Mouse (Mus musculus) G1E (cell line): ENCODE data around the gene Olfr750. TPM values are rescaled to one million over a fixed set of nuclear protein-coding genes. Genes with fewer than 3 reads are reported as not detected.

Experiments used
- ATAC-seq: 2 replicates; pipeline ENCODE4 v1.8.0; 2016; ENCODE audit warnings: mild to moderate bottlenecking; ENCODE audit not compliant: insufficient number of reproducible peaks, poor library complexity, low FRiP score, severe bottlenecking; ENCODE audit errors: extremely low read depth
- DNase-seq: peaks from one replicate; pipeline ENCODE4 v3.0.0; 2012; ENCODE audit warnings: low spot score
- H3K27me3 ChIP-seq: 2 replicates; pipeline ENCODE4 v1.6.1; 2012; ENCODE audit warnings: mild to moderate bottlenecking, low read length, inconsistent platforms; ENCODE audit not compliant: insufficient read depth
- H3K36me3 ChIP-seq: replicated peaks from 2 replicates; pipeline ENCODE3; 2012; ENCODE audit warnings: mild to moderate bottlenecking, inconsistent platforms
- H3K4me1 ChIP-seq: 2 replicates; pipeline ENCODE4 v1.6.1; 2012; ENCODE audit warnings: low read depth, low read length, inconsistent platforms, mixed read lengths; ENCODE audit not compliant: insufficient read depth
- H3K4me3 ChIP-seq: 2 replicates; pipeline ENCODE4 v1.5.1; 2012; ENCODE audit warnings: low read depth, mild to moderate bottlenecking, inconsistent platforms, low read length, moderate library complexity, mixed read lengths
- H3K9me3 ChIP-seq: replicated peaks from 2 replicates; pipeline ENCODE4 v1.6.1; 2012; ENCODE audit warnings: inconsistent platforms
- GATA2 ChIP-seq: IDR thresholded peaks from 2 replicates; pipeline ENCODE4 v1.6.1; 2012; ENCODE audit warnings: low read depth, low read length, inconsistent platforms, borderline replicate concordance
- POLR2AphosphoS5 ChIP-seq: IDR thresholded peaks from 2 replicates; pipeline ENCODE4 v1.6.1; 2012; ENCODE audit warnings: low read depth, low read length, inconsistent platforms; ENCODE audit not compliant: insufficient replicate concordance
- polyA plus RNA-seq: library from polyadenylated mRNA; stranded (reverse); fragments of >175 nt; gene quantifications from 2 replicates; pipeline ENCODE4 v1.2.3, GENCODE M21; 2012
- total RNA-seq, 2 experiments: library from RNA; stranded (forward) in 1 of 2; stranded (reverse) in 1 of 2; fragments of 200-1000 nt in 1 of 2; fragments of >200 nt in 1 of 2; fragmentation: Nextera tagmentation in 1 of 2; gene quantifications; 2 replicates each; pipeline ENCODE4 v1.2.3; 2014 to 2017

The Olfr750 gene
- total and polyA plus RNA-seq, 3 experiments: 0.05 TPM; not detected in 2

GRCm38 (mm10) chr14:51017256-51017655 is 57.0 kb downstream of the Olfr750 start:
- Histone ChIP-seq H3K9me3 (no peaks in the 10 kb centered on the region), H3K4me1 (no peaks in the 10 kb centered on the region), H3K27me3 (no peaks in the 10 kb centered on the region; the same call in 1 of the 2 replicates), H3K4me3 (no peak overlapping the region), H3K36me3 (no peaks in the 10 kb centered on the region)
- ATAC-seq (no peak), DNase-seq (no peak)
- TF ChIP-seq GATA2 (no peak), POLR2AphosphoS5 (no peak)

Other genes starting within 250 kb of the Olfr750 start
Only the 20 nearest of the 21 such genes appear.
- not detected in 2 replicates for gene Klhl33, start 176.9 kb downstream of the Olfr750 start, total RNA-seq (2014; fragmentation: Nextera tagmentation)
- 0.17 and 0.22 TPM in 2 replicates for gene Klhl33, start 176.9 kb downstream of the Olfr750 start, total RNA-seq (2017)
- not detected in 2 replicates for gene Klhl33, start 176.9 kb downstream of the Olfr750 start, polyA plus RNA-seq
- 25.6 and 29.9 TPM in 2 replicates for gene Osgep, start 149.5 kb downstream of the Olfr750 start, total RNA-seq (2014; fragmentation: Nextera tagmentation)
- gene Osgep, start 149.5 kb downstream of the Olfr750 start, total RNA-seq (2017): 94.9 and 117 TPM in 2 replicates
- 29.3 and 42.4 TPM in 2 replicates for gene Osgep, start 149.5 kb downstream of the Olfr750 start, polyA plus RNA-seq
- gene Apex1, start 149.5 kb downstream of the Olfr750 start, total RNA-seq (2014; fragmentation: Nextera tagmentation): 133 and 142 TPM in 2 replicates
- 165 and 174 TPM in 2 replicates for gene Apex1, start 149.5 kb downstream of the Olfr750 start, total RNA-seq (2017)
- gene Apex1, start 149.5 kb downstream of the Olfr750 start, polyA plus RNA-seq: 162 and 174 TPM in 2 replicates
- 23.2 and 45.6 TPM in 2 replicates for gene Pip4p1, start 143.6 kb downstream of the Olfr750 start, total RNA-seq (2014; fragmentation: Nextera tagmentation)
- gene Pip4p1, start 143.6 kb downstream of the Olfr750 start, total RNA-seq (2017): 31.1 and 32.7 TPM in 2 replicates
- 99.9 and 126 TPM in 2 replicates for gene Pip4p1, start 143.6 kb downstream of the Olfr750 start, polyA plus RNA-seq
- 70.0 and 88.4 TPM in 2 replicates for gene Pnp, start 143.4 kb downstream of the Olfr750 start, total RNA-seq (2014; fragmentation: Nextera tagmentation)
- 110 and 112 TPM in 2 replicates for gene Pnp, start 143.4 kb downstream of the Olfr750 start, total RNA-seq (2017)
- gene Pnp, start 143.4 kb downstream of the Olfr750 start, polyA plus RNA-seq: 1.5 TPM in 2 replicates
- gene Gm49342, start 129.9 kb downstream of the Olfr750 start, total RNA-seq (2014; fragmentation: Nextera tagmentation): 3.2 TPM in 1 of 2 replicates, not detected in the other
- not detected in 2 replicates for gene Gm49342, start 129.9 kb downstream of the Olfr750 start, total RNA-seq (2017)
- gene Gm49342, start 129.9 kb downstream of the Olfr750 start, polyA plus RNA-seq: 1.5 and 2.0 TPM in 2 replicates
- 5.1 and 10.2 TPM in 2 replicates for gene Pnp2, start 118.4 kb downstream of the Olfr750 start, total RNA-seq (2014; fragmentation: Nextera tagmentation)
- 0.52 and 1.1 TPM in 2 replicates for gene Pnp2, start 118.4 kb downstream of the Olfr750 start, total RNA-seq (2017)
- gene Pnp2, start 118.4 kb downstream of the Olfr750 start, polyA plus RNA-seq: not detected in 2 replicates
- gene Rnase10, start 66.7 kb downstream of the Olfr750 start, total RNA-seq (2014; fragmentation: Nextera tagmentation): not detected in 2 replicates
- 0.22 TPM in 1 of 2 replicates, not detected in the other for gene Rnase10, start 66.7 kb downstream of the Olfr750 start, total RNA-seq (2017)
- not detected in 2 replicates for gene Rnase10, start 66.7 kb downstream of the Olfr750 start, polyA plus RNA-seq
- gene Rnase9, start 32.6 kb downstream of the Olfr750 start, total RNA-seq (2014; fragmentation: Nextera tagmentation): not detected in 2 replicates
- gene Rnase9, start 32.6 kb downstream of the Olfr750 start, total RNA-seq (2017): 0.11 TPM in 1 of 2 replicates, not detected in the other
- gene Rnase9, start 32.6 kb downstream of the Olfr750 start, polyA plus RNA-seq: not detected in 2 replicates
- not detected in 2 replicates for gene Rnase11, start 24.3 kb downstream of the Olfr750 start, total RNA-seq (2014; fragmentation: Nextera tagmentation)
- gene Rnase11, start 24.3 kb downstream of the Olfr750 start, total RNA-seq (2017): 0.22 TPM in 1 of 2 replicates, not detected in the other
- gene Rnase11, start 24.3 kb downstream of the Olfr750 start, polyA plus RNA-seq: not detected in 2 replicates
- not detected in 2 replicates for gene Rnase12, start 16.8 kb downstream of the Olfr750 start, total RNA-seq (2014; fragmentation: Nextera tagmentation)
- not detected in 2 replicates for gene Rnase12, start 16.8 kb downstream of the Olfr750 start, total RNA-seq (2017)
- gene Rnase12, start 16.8 kb downstream of the Olfr750 start, polyA plus RNA-seq: not detected in 2 replicates
- 2.7 and 3.2 TPM in 2 replicates for gene Rnase4, start 16.6 kb upstream of the Olfr750 start, total RNA-seq (2014; fragmentation: Nextera tagmentation)
- 0.17 and 0.49 TPM in 2 replicates for gene Rnase4, start 16.6 kb upstream of the Olfr750 start, total RNA-seq (2017)
- not detected in 2 replicates for gene Rnase4, start 16.6 kb upstream of the Olfr750 start, polyA plus RNA-seq
- gene Ang, start 16.7 kb upstream of the Olfr750 start, total RNA-seq (2014; fragmentation: Nextera tagmentation): 1.6 TPM in 1 of 2 replicates, not detected in the other
- gene Ang, start 16.7 kb upstream of the Olfr750 start, total RNA-seq (2017): 0.16 TPM in 1 of 2 replicates, not detected in the other
- gene Ang, start 16.7 kb upstream of the Olfr750 start, polyA plus RNA-seq: not detected in 2 replicates
- gene Eddm3b, start 40.0 kb upstream of the Olfr750 start, total RNA-seq (2014; fragmentation: Nextera tagmentation): not detected in 2 replicates
- 0.11 TPM in 1 of 2 replicates, not detected in the other for gene Eddm3b, start 40.0 kb upstream of the Olfr750 start, total RNA-seq (2017)
- gene Eddm3b, start 40.0 kb upstream of the Olfr750 start, polyA plus RNA-seq: not detected in 2 replicates
- gene Rnase6, start 49.5 kb upstream of the Olfr750 start, total RNA-seq (2014; fragmentation: Nextera tagmentation): 41.7 and 44.8 TPM in 2 replicates
- gene Rnase6, start 49.5 kb upstream of the Olfr750 start, total RNA-seq (2017): 44.9 and 45.1 TPM in 2 replicates
- 1.4 and 1.5 TPM in 2 replicates for gene Rnase6, start 49.5 kb upstream of the Olfr750 start, polyA plus RNA-seq
- gene Rnase1, start 72.3 kb upstream of the Olfr750 start, total RNA-seq (2014; fragmentation: Nextera tagmentation): not detected in 2 replicates
- 0.17 and 0.22 TPM in 2 replicates for gene Rnase1, start 72.3 kb upstream of the Olfr750 start, total RNA-seq (2017)
- not detected in 2 replicates for gene Rnase1, start 72.3 kb upstream of the Olfr750 start, polyA plus RNA-seq
- not detected in 2 replicates for gene Rnase2b, start 87.8 kb upstream of the Olfr750 start, total RNA-seq (2014; fragmentation: Nextera tagmentation)
- gene Rnase2b, start 87.8 kb upstream of the Olfr750 start, total RNA-seq (2017): 0.23 TPM in 1 of 2 replicates, not detected in the other
- not detected in 2 replicates for gene Rnase2b, start 87.8 kb upstream of the Olfr750 start, polyA plus RNA-seq
- not detected in 2 replicates for gene Ang2, start 124.7 kb upstream of the Olfr750 start, total RNA-seq (2014; fragmentation: Nextera tagmentation)
- not detected in 2 replicates for gene Ang2, start 124.7 kb upstream of the Olfr750 start, total RNA-seq (2017)
- gene Ang2, start 124.7 kb upstream of the Olfr750 start, polyA plus RNA-seq: not detected in 2 replicates
- gene Ear14, start 129.0 kb upstream of the Olfr750 start, total RNA-seq (2014; fragmentation: Nextera tagmentation): not detected in 2 replicates
- gene Ear14, start 129.0 kb upstream of the Olfr750 start, total RNA-seq (2017): 0.44 TPM in 1 of 2 replicates, not detected in the other
- not detected in 2 replicates for gene Ear14, start 129.0 kb upstream of the Olfr750 start, polyA plus RNA-seq
- not detected in 2 replicates for gene Rnase2a, start 181.7 kb upstream of the Olfr750 start, total RNA-seq (2014; fragmentation: Nextera tagmentation)
- gene Rnase2a, start 181.7 kb upstream of the Olfr750 start, total RNA-seq (2017): not detected in 2 replicates
- gene Rnase2a, start 181.7 kb upstream of the Olfr750 start, polyA plus RNA-seq: not detected in 2 replicates